Comparison of ENCODE assay signal across 8 mouse cellular contexts in genomic region chr17:47672311-47673111, GRCm38 (mm10). TPM values are rescaled to one million over a fixed set of nuclear protein-coding genes. Genes with fewer than 3 reads are reported as not detected.
DNase-seq lines count a peak whose midpoint lies in the region; ATAC-seq lines count a peak whose summit lies in the region.

No protein-coding gene starts in this region.

- H3K9ac ChIP-seq in intestine, embryonic 15.5 days = peak overlapping the region; percentile 44
- peak overlapping the region; percentile 35; the same call in 1 of the 2 replicates for H3K9ac ChIP-seq in liver, embryonic 11.5 days (ENCODE audit: low read depth, low read length)

- peaks cover 10% of the 10 kb centered on the region; the same call in 1 of the 2 replicates for H3K4me1 ChIP-seq in intestine, embryonic 15.5 days (replicated peaks)
- H3K4me1 ChIP-seq in liver, embryonic 11.5 days (replicated peaks; ENCODE audit: control insufficient read depth, insufficient read depth, low read length) = peaks cover 4% of the 10 kb centered on the region

- peak; percentile 66 for ATAC-seq in granulocyte monocyte progenitor cell, adult 5-6 weeks (replicated peaks; ENCODE audit: poor library complexity, severe bottlenecking)
- ATAC-seq in intestine, embryonic 15.5 days = peak; percentile 91
- ATAC-seq in liver, embryonic 11.5 days (replicated peaks; ENCODE audit: low FRiP score) = peak; percentile 20; the same call in 1 of the 2 replicates

- no peaks in the 10 kb centered on the region for H3K9me3 ChIP-seq in intestine, embryonic 15.5 days
- no peaks in the 10 kb centered on the region for H3K9me3 ChIP-seq in liver, embryonic 11.5 days (ENCODE audit: control insufficient read depth, low read length)

- peak; percentile 41 to 42 for DNase-seq in layer of hippocampus, postnatal 36 days
- DNase-seq in layer of hippocampus, adult 11-12 months (ENCODE audit: low spot score) = no peak
- DNase-seq in embryo, embryonic 10.5 days (ENCODE audit: low spot score) = peak; percentile 80
- DNase-seq in liver, embryonic 11.5 days (ENCODE audit: low spot score) = peak; percentile 63
- DNase-seq in neural tube, embryonic 10.5 days (ENCODE audit: extremely low spot score, low spot score) = peak; percentile 68
- DNase-seq in yolk sac, embryonic 10.5 days (ENCODE audit: low spot score) = peak; percentile 72

- H3K27me3 ChIP-seq in intestine, embryonic 15.5 days (replicated peaks) = no peaks in the 10 kb centered on the region
- peaks cover 20% of the 10 kb centered on the region for H3K27me3 ChIP-seq in liver, embryonic 11.5 days (replicated peaks; ENCODE audit: control insufficient read depth, insufficient read depth, low read length)

- 0 out of 2 replicates have a peak overlapping the region, but pooled peaks have one; percentile 4 for H3K27ac ChIP-seq in intestine, embryonic 15.5 days
- no peak overlapping the region for H3K27ac ChIP-seq in liver, embryonic 11.5 days (ENCODE audit: low read depth, low read length)

- peak overlapping the region; percentile 69 for H3K4me2 ChIP-seq in intestine, embryonic 15.5 days (replicated peaks)
- peak overlapping the region; percentile 78 for H3K4me2 ChIP-seq in liver, embryonic 11.5 days

- peak overlapping the region; percentile 39 for H3K4me3 ChIP-seq in intestine, embryonic 15.5 days (replicated peaks)
- peak overlapping the region; percentile 48 for H3K4me3 ChIP-seq in liver, embryonic 11.5 days (ENCODE audit: low read depth, low read length)

- no peaks in the 10 kb centered on the region for H3K36me3 ChIP-seq in intestine, embryonic 15.5 days
- no peaks in the 10 kb centered on the region for H3K36me3 ChIP-seq in liver, embryonic 11.5 days (ENCODE audit: control insufficient read depth, insufficient read depth, low read length)

- WGBS in intestine, embryonic 15.5 days = 8% methylated on average over 68 of the region's 68 CpGs
- WGBS in liver, embryonic 11.5 days = 10% methylated on average over 62 of the region's 68 CpGs

RNA-seq across cellular contexts. Expression of gene Tomm6, which starts 15.7 kb away (rescaled TPM):
- 100 to 1,000 TPM; 192 to 223 TPM for total RNA-seq in layer of hippocampus, postnatal 36 days (2021)
- 315 and 346 TPM in 2 replicates for total RNA-seq in granulocyte monocyte progenitor cell, adult 5-6 weeks (2014; fragmentation: Nextera tagmentation)
- total RNA-seq in granulocyte monocyte progenitor cell, adult 5-6 weeks (2017) = 46.0 and 46.4 TPM in 2 replicates
- polyA plus RNA-seq in intestine, embryonic 15.5 days (2015; fragmentation: Nextera tagmentation; extraction: Ambion mirVana) = 425 and 452 TPM in 2 replicates
- 442 and 486 TPM in 2 replicates for polyA plus RNA-seq in liver, embryonic 11.5 days (2014; fragmentation: Nextera tagmentation; extraction: Ambion mirVana)

RNA-seq across cellular contexts. Expression of gene Frs3, which starts 16.3 kb away (rescaled TPM):
- total RNA-seq in layer of hippocampus, postnatal 36 days (2021) = 10 to 100 TPM; 24.2 to 25.9 TPM
- total RNA-seq in granulocyte monocyte progenitor cell, adult 5-6 weeks (2014; fragmentation: Nextera tagmentation) = 0.15 TPM in 1 of 2 replicates, not detected in the other
- total RNA-seq in granulocyte monocyte progenitor cell, adult 5-6 weeks (2017) = 0.22 TPM in 1 of 2 replicates, not detected in the other
- polyA plus RNA-seq in intestine, embryonic 15.5 days (2015; fragmentation: Nextera tagmentation; extraction: Ambion mirVana) = 4.8 and 5.5 TPM in 2 replicates
- 2.3 and 3.5 TPM in 2 replicates for polyA plus RNA-seq in liver, embryonic 11.5 days (2014; fragmentation: Nextera tagmentation; extraction: Ambion mirVana)

RNA-seq across cellular contexts. Expression of gene Gm21981, which starts 21.7 kb away (rescaled TPM):
- 1 to 10 TPM; 3.3 to 3.4 TPM for total RNA-seq in layer of hippocampus, postnatal 36 days (2021)
- total RNA-seq in granulocyte monocyte progenitor cell, adult 5-6 weeks (2014; fragmentation: Nextera tagmentation) = not detected in 2 replicates
- 1.0 TPM in 1 of 2 replicates, not detected in the other for total RNA-seq in granulocyte monocyte progenitor cell, adult 5-6 weeks (2017)
- polyA plus RNA-seq in intestine, embryonic 15.5 days (2015; fragmentation: Nextera tagmentation; extraction: Ambion mirVana) = 0.18 and 0.24 TPM in 2 replicates
- 0.22 and 0.49 TPM in 2 replicates for polyA plus RNA-seq in liver, embryonic 11.5 days (2014; fragmentation: Nextera tagmentation; extraction: Ambion mirVana)

RNA-seq across cellular contexts. Expression of gene Prickle4, which starts 22.0 kb away (rescaled TPM):
- 1 to 10 TPM; 3.9 to 4.4 TPM for total RNA-seq in layer of hippocampus, postnatal 36 days (2021)
- not detected in 2 replicates for total RNA-seq in granulocyte monocyte progenitor cell, adult 5-6 weeks (2014; fragmentation: Nextera tagmentation)
- 0.62 TPM in 1 of 2 replicates, not detected in the other for total RNA-seq in granulocyte monocyte progenitor cell, adult 5-6 weeks (2017)
- polyA plus RNA-seq in intestine, embryonic 15.5 days (2015; fragmentation: Nextera tagmentation; extraction: Ambion mirVana) = 0.40 and 0.52 TPM in 2 replicates
- polyA plus RNA-seq in liver, embryonic 11.5 days (2014; fragmentation: Nextera tagmentation; extraction: Ambion mirVana) = 0.44 and 1.7 TPM in 2 replicates

RNA-seq across cellular contexts. Expression of gene Usp49, which starts 42.0 kb away (rescaled TPM):
- 10 to 100 TPM; 10.5 to 11.5 TPM for total RNA-seq in layer of hippocampus, postnatal 36 days (2021)
- total RNA-seq in granulocyte monocyte progenitor cell, adult 5-6 weeks (2014; fragmentation: Nextera tagmentation) = 4.1 and 6.8 TPM in 2 replicates
- 1.5 and 4.1 TPM in 2 replicates for total RNA-seq in granulocyte monocyte progenitor cell, adult 5-6 weeks (2017)
- 5.9 and 6.3 TPM in 2 replicates for polyA plus RNA-seq in intestine, embryonic 15.5 days (2015; fragmentation: Nextera tagmentation; extraction: Ambion mirVana)
- polyA plus RNA-seq in liver, embryonic 11.5 days (2014; fragmentation: Nextera tagmentation; extraction: Ambion mirVana) = 4.1 and 4.8 TPM in 2 replicates

Comparison
In these comparisons a context has a peak if more than half of its experiments do, and no peak if none do; other contexts are left out.
1. ATAC-seq: peak in every context shown above with its lines; median percentile 91 in intestine, embryonic 15.5 days; 66 in granulocyte monocyte progenitor cell, adult 5-6 weeks; 20 in liver, embryonic 11.5 days.
2. RNA of gene Frs3, which starts 16.3 kb away (total RNA-seq): 24.2 to 25.9 TPM in layer of hippocampus, postnatal 36 days; 0.15 to 0.22 TPM in granulocyte monocyte progenitor cell, adult 5-6 weeks; every median in the first group is over 10 times any median in the second.